Mouse (Mus musculus) midbrain, embryonic 13.5 days (tissue): Measurements from ENCODE around the gene Prss27. TPM values are rescaled to one million over a fixed set of nuclear protein-coding genes. Genes with fewer than 3 reads are reported as not detected.

Source experiments
- ATAC-seq: fragments of 200-750 bp; cut with Nextera tagmentation; 2 replicates; pipeline ENCODE4 v1.8.0; 2017; ENCODE audit warnings: mild to moderate bottlenecking, moderate TSS enrichment, moderate library complexity
- H3K27ac ChIP-seq: fragments of 300-500 bp; sonication (generic); 2 replicates; pipeline ENCODE4 v1.5.1; 2015; ENCODE audit warnings: inconsistent platforms, mild to moderate bottlenecking, moderate library complexity
- H3K27me3 ChIP-seq: fragments of 300-500 bp; sonication (generic); 2 replicates; pipeline ENCODE4 v1.6.1; 2015; ENCODE audit warnings: mild to moderate bottlenecking, inconsistent platforms
- H3K36me3 ChIP-seq: fragments of 300-500 bp; sonication (generic); 2 replicates; pipeline ENCODE4 v1.6.1; 2015; ENCODE audit warnings: mild to moderate bottlenecking, inconsistent platforms
- H3K4me1 ChIP-seq: fragments of 300-500 bp; sonication (generic); replicated peaks from 2 replicates; pipeline ENCODE4 v1.6.1; 2015; ENCODE audit warnings: inconsistent platforms
- H3K4me2 ChIP-seq: fragments of 300-500 bp; sonication (generic); replicated peaks from 2 replicates; pipeline ENCODE4 v1.6.1; 2015; ENCODE audit warnings: moderate library complexity, mild to moderate bottlenecking, inconsistent platforms
- H3K4me3 ChIP-seq: fragments of 300-500 bp; sonication (generic); replicated peaks from 2 replicates; pipeline ENCODE4 v1.5.1; 2015; ENCODE audit warnings: mild to moderate bottlenecking, inconsistent platforms
- H3K9ac ChIP-seq: fragments of 300-500 bp; sonication (generic); replicated peaks from 2 replicates; pipeline ENCODE4 v1.6.1; 2015; ENCODE audit warnings: mild to moderate bottlenecking, inconsistent platforms
- H3K9me3 ChIP-seq: fragments of 300-500 bp; sonication (generic); 2 replicates; pipeline ENCODE4 v1.6.1; 2016; ENCODE audit warnings: mild to moderate bottlenecking, inconsistent platforms
- WGBS: fragments of 180-500 bp; shearing (Covaris S2); methylation state at CpG from one replicate; pipeline ENCODE4 v1.1.7; 2015; 5-methylcytosine and 5-hydroxymethylcytosine counted together
- polyA plus RNA-seq: library from polyadenylated mRNA; unstranded; fragments of >200 nt; fragmentation: Nextera tagmentation; extraction: Ambion mirVana; gene quantifications from 2 replicates; pipeline ENCODE4 v1.2.1, GENCODE M21; 2015

Prss27 gene
- polyA plus RNA-seq: 0.32 and 0.54 TPM in 2 replicates

GRCm38 (mm10) chr17:24037844-24038243 is at the start of gene Prss27:
Gene Prss27, plus strand, starts transcription at chr17:24038144.
- Histone ChIP-seq H3K4me2 (no peak within 1 kb of the TSS), H3K9me3 (no peaks in the 10 kb centered on the region), H3K36me3 (no peaks in the 10 kb centered on the region), H3K27ac (no peak within 1 kb of the TSS), H3K27me3 (no peaks in the 10 kb centered on the region), H3K9ac (no peak within 1 kb of the TSS), H3K4me1 (no peaks in the 10 kb centered on the region), H3K4me3 (no peak within 1 kb of the TSS)
- 78% methylated on average over 4 of the region's 4 CpGs for WGBS
- no peak for ATAC-seq

GRCm38 (mm10) chr17:23989802-23990201 is 48.1 kb upstream of the Prss27 start:
- Histone ChIP-seq H3K4me1 (peaks cover 8% of the 10 kb centered on the region; the same call in 1 of the 2 replicates), H3K9ac (no peak overlapping the region), H3K36me3 (no peaks in the 10 kb centered on the region), H3K9me3 (no peaks in the 10 kb centered on the region), H3K4me2 (no peak overlapping the region), H3K27me3 (peaks cover 6% of the 10 kb centered on the region; the same call in 1 of the 2 replicates), H3K27ac (no peak overlapping the region), H3K4me3 (no peak overlapping the region)
- 53% methylated on average over 2 of the region's 2 CpGs for WGBS
- ATAC-seq: no peak

GRCm38 (mm10) chr17:23992789-23993553 is 45.0 kb upstream of the Prss27 start:
- peaks cover 11% of the 10 kb centered on the region; the same call in 1 of the 2 replicates for H3K27me3 ChIP-seq
- no peaks in the 10 kb centered on the region for H3K36me3 ChIP-seq
- H3K27ac ChIP-seq: peak overlapping the region; percentile 25; the same call in 1 of the 2 replicates
- H3K9me3 ChIP-seq: no peaks in the 10 kb centered on the region
- WGBS: 74% methylated on average over 9 of the region's 9 CpGs
- peaks cover 8% of the 10 kb centered on the region; the same call in 1 of the 2 replicates for H3K4me1 ChIP-seq
- peak; percentile 85 for ATAC-seq
- 0 out of 2 replicates have a peak overlapping the region, but pooled peaks have one; percentile 23 for H3K9ac ChIP-seq
- peak overlapping the region; percentile 31 for H3K4me3 ChIP-seq
- H3K4me2 ChIP-seq: peak overlapping the region; percentile 59

GRCm38 (mm10) chr17:23993559-23994428 is 44.1 kb upstream of the Prss27 start:
- Histone ChIP-seq H3K4me1 (peaks cover 8% of the 10 kb centered on the region; the same call in 1 of the 2 replicates), H3K27ac (no peak overlapping the region), H3K4me3 (peak overlapping the region; percentile 31), H3K36me3 (no peaks in the 10 kb centered on the region), H3K27me3 (peaks cover 11% of the 10 kb centered on the region; the same call in 1 of the 2 replicates), H3K9me3 (no peaks in the 10 kb centered on the region), H3K4me2 (peak overlapping the region; percentile 59), H3K9ac (peak overlapping the region; percentile 63)
- peak; percentile 84 for ATAC-seq
- WGBS: 11% methylated on average over 31 of the region's 31 CpGs

GRCm38 (mm10) chr17:23994667-23995066 is 43.3 kb upstream of the Prss27 start:
- ATAC-seq: no peak
- no peak overlapping the region for H3K4me3 ChIP-seq
- WGBS: 69% methylated on average over 7 of the region's 7 CpGs
- H3K27ac ChIP-seq: no peak overlapping the region
- H3K36me3 ChIP-seq: no peaks in the 10 kb centered on the region
- no peak overlapping the region for H3K4me2 ChIP-seq
- no peaks in the 10 kb centered on the region for H3K9me3 ChIP-seq
- peaks cover 8% of the 10 kb centered on the region; the same call in 1 of the 2 replicates for H3K4me1 ChIP-seq
- H3K27me3 ChIP-seq: peaks cover 11% of the 10 kb centered on the region; the same call in 1 of the 2 replicates
- no peak overlapping the region for H3K9ac ChIP-seq

- 14% methylated on average over 1 of the region's 1 CpGs for WGBS
- no peak overlapping the region for H3K4me3 ChIP-seq
- H3K27ac ChIP-seq: no peak overlapping the region
- peaks cover 8% of the 10 kb centered on the region; the same call in 1 of the 2 replicates for H3K4me1 ChIP-seq
- peaks cover 11% of the 10 kb centered on the region; the same call in 1 of the 2 replicates for H3K27me3 ChIP-seq
- no peak for ATAC-seq
- no peaks in the 10 kb centered on the region for H3K9me3 ChIP-seq
- H3K4me2 ChIP-seq: no peak overlapping the region
- no peak overlapping the region for H3K9ac ChIP-seq
- no peaks in the 10 kb centered on the region for H3K36me3 ChIP-seq
Measured at GRCm38 (mm10) chr17:23995421-23995820, 42.5 kb upstream of the Prss27 start.

- Histone ChIP-seq H3K27me3 (peaks cover 11% of the 10 kb centered on the region; the same call in 1 of the 2 replicates), H3K9me3 (no peaks in the 10 kb centered on the region), H3K4me2 (no peak within 1 kb of the TSS), H3K4me3 (no peak within 1 kb of the TSS), H3K9ac (no peak within 1 kb of the TSS), H3K4me1 (peaks cover 8% of the 10 kb centered on the region; the same call in 1 of the 2 replicates), H3K36me3 (no peaks in the 10 kb centered on the region), H3K27ac (no peak within 1 kb of the TSS)
- WGBS: 80% methylated on average over 2 of the region's 2 CpGs
- ATAC-seq: no peak
Measured at GRCm38 (mm10) chr17:23997901-23998300, 40.0 kb upstream of the Prss27 start, which contains the start of gene Prss22. Gene Prss22, minus strand, starts transcription at chr17:23998100.

GRCm38 (mm10) chr17:23998383-23998782 is 39.6 kb upstream of the Prss27 start:
- WGBS: 81% methylated on average over 6 of the region's 6 CpGs
- Histone ChIP-seq H3K9me3 (no peaks in the 10 kb centered on the region), H3K9ac (no peak overlapping the region), H3K4me2 (no peak overlapping the region), H3K27me3 (peaks cover 11% of the 10 kb centered on the region; the same call in 1 of the 2 replicates), H3K27ac (no peak overlapping the region), H3K4me1 (0 out of 2 replicates have a peak, but pooled peaks cover 4% of the 10 kb centered on the region), H3K4me3 (no peak overlapping the region), H3K36me3 (no peaks in the 10 kb centered on the region)
- ATAC-seq: no peak

GRCm38 (mm10) chr17:24000404-24000803 is 37.5 kb upstream of the Prss27 start:
- H3K4me1 ChIP-seq: no peaks in the 10 kb centered on the region
- no peaks in the 10 kb centered on the region for H3K36me3 ChIP-seq
- no peaks in the 10 kb centered on the region for H3K27me3 ChIP-seq
- WGBS: 89% methylated on average over 5 of the region's 5 CpGs
- H3K9me3 ChIP-seq: no peaks in the 10 kb centered on the region
- no peak for ATAC-seq
- H3K9ac ChIP-seq: no peak overlapping the region
- H3K27ac ChIP-seq: no peak overlapping the region
- H3K4me2 ChIP-seq: no peak overlapping the region
- H3K4me3 ChIP-seq: no peak overlapping the region

- no peaks in the 10 kb centered on the region for H3K4me1 ChIP-seq
- WGBS: 91% methylated on average over 14 of the region's 14 CpGs
Measured at GRCm38 (mm10) chr17:24004071-24004665, 33.8 kb upstream of the Prss27 start.

GRCm38 (mm10) chr17:24005049-24005448 is 32.9 kb upstream of the Prss27 start:
- Histone ChIP-seq H3K27me3 (no peaks in the 10 kb centered on the region; the same call in 1 of the 2 replicates), H3K9me3 (no peaks in the 10 kb centered on the region), H3K4me2 (no peak overlapping the region), H3K4me1 (no peaks in the 10 kb centered on the region), H3K36me3 (no peaks in the 10 kb centered on the region), H3K27ac (no peak overlapping the region), H3K9ac (no peak overlapping the region), H3K4me3 (no peak overlapping the region)
- ATAC-seq: no peak
- WGBS: 99% methylated on average over 3 of the region's 3 CpGs

More at GRCm38 (mm10) chr17:24004071-24004665, 33.8 kb upstream of the Prss27 start:
- no peaks in the 10 kb centered on the region for H3K36me3 ChIP-seq
- H3K27ac ChIP-seq: no peak overlapping the region
- no peak overlapping the region for H3K9ac ChIP-seq
- no peak for ATAC-seq
- H3K9me3 ChIP-seq: no peaks in the 10 kb centered on the region
- no peak overlapping the region for H3K4me3 ChIP-seq
- no peak overlapping the region for H3K4me2 ChIP-seq
- no peaks in the 10 kb centered on the region; the same call in 1 of the 2 replicates for H3K27me3 ChIP-seq
